Mouse (Mus musculus) lung, embryonic 15.5 days (tissue): Measurements from ENCODE around the gene Myo19. TPM values are rescaled to one million over a fixed set of nuclear protein-coding genes. Genes with fewer than 3 reads are reported as not detected.

Experiments
- ATAC-seq: fragments of 200-750 bp; cut with Nextera tagmentation; 2 replicates; pipeline ENCODE4 v1.8.0; 2017; ENCODE audit warnings: moderate number of reproducible peaks, borderline replicate concordance; ENCODE audit not compliant: low FRiP score, low TSS enrichment; ENCODE audit errors: extremely low read depth
- H3K27ac ChIP-seq: fragments of 300-500 bp; sonication (generic); 2 replicates; pipeline ENCODE4 v1.5.1; 2015; ENCODE audit warnings: moderate library complexity, mild to moderate bottlenecking, inconsistent platforms
- H3K27me3 ChIP-seq: fragments of 300-500 bp; sonication (generic); 2 replicates; pipeline ENCODE4 v1.6.1; 2015; ENCODE audit warnings: inconsistent platforms
- H3K36me3 ChIP-seq: fragments of 300-500 bp; sonication (generic); 2 replicates; pipeline ENCODE4 v1.6.1; 2015; ENCODE audit warnings: inconsistent platforms
- H3K4me1 ChIP-seq: fragments of 300-500 bp; sonication (generic); 2 replicates; pipeline ENCODE4 v1.6.1; 2015; ENCODE audit warnings: inconsistent platforms
- H3K4me2 ChIP-seq: fragments of 300-500 bp; sonication (generic); 2 replicates; pipeline ENCODE4 v1.6.1; 2015; ENCODE audit warnings: inconsistent platforms, mild to moderate bottlenecking, moderate library complexity
- H3K4me3 ChIP-seq: fragments of 300-500 bp; sonication (generic); 2 replicates; pipeline ENCODE4 v1.5.1; 2015; ENCODE audit warnings: mild to moderate bottlenecking, inconsistent platforms
- H3K9ac ChIP-seq: fragments of 300-500 bp; sonication (generic); 2 replicates; pipeline ENCODE4 v1.6.1; 2015; ENCODE audit warnings: inconsistent platforms
- H3K9me3 ChIP-seq: fragments of 300-500 bp; sonication (generic); 2 replicates; pipeline ENCODE4 v1.6.1; 2016; ENCODE audit warnings: inconsistent platforms
- WGBS: fragments of 180-500 bp; shearing (Covaris S2); methylation state at CpG from one replicate; pipeline ENCODE4 v1.1.7; 2015; 5-methylcytosine and 5-hydroxymethylcytosine counted together
- polyA plus RNA-seq: library from polyadenylated mRNA; unstranded; fragments of >200 nt; fragmentation: Nextera tagmentation; extraction: Ambion mirVana; gene quantifications from 2 replicates; pipeline ENCODE4 v1.2.1, GENCODE M21; 2015

Gene Myo19
- polyA plus RNA-seq, 1 experiment from 2014 or later, result 9.0 TPM

GRCm38 (mm10) chr11:84888025-84888424 lies 8.1 kb downstream of the Myo19 start:
- H3K36me3 ChIP-seq, result peaks cover 50% of the 10 kb centered on the region
- H3K4me1 ChIP-seq, result no peaks in the 10 kb centered on the region
- H3K4me2 ChIP-seq, result no peak overlapping the region
- no peak overlapping the region for H3K27ac ChIP-seq
- no peaks in the 10 kb centered on the region for H3K9me3 ChIP-seq
- no peak for ATAC-seq
- H3K27me3 ChIP-seq, result no peaks in the 10 kb centered on the region
- H3K9ac ChIP-seq, result no peak overlapping the region
- 95% methylated on average over 8 of the region's 8 CpGs for WGBS
- H3K4me3 ChIP-seq, result no peak overlapping the region

DNA sequence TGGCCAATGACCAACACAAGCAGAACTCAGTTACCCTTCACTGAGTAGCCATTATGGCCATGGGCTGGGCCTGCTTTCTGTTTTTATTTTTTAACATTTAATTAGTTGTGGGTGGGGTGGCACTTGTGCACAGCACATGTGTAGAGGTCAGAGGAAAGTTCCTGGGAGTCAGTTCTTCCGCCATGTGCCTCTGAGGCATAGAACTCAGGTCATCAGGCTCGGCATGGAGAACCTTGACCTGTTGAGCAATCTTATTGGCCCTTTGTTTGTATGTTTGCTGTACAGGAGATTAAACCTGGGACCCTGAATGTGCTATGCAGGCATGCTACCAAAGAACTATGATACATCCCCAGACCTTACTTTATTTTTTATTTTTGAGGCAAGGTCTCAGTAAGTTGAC lies 9.5 kb downstream of the Myo19 start:
- Histone ChIP-seq H3K27me3 (no peaks in the 10 kb centered on the region), H3K27ac (no peak overlapping the region), H3K4me2 (no peak overlapping the region), H3K36me3 (peaks cover 47% of the 10 kb centered on the region), H3K4me1 (no peaks in the 10 kb centered on the region), H3K9ac (no peak overlapping the region), H3K4me3 (no peak overlapping the region), H3K9me3 (no peaks in the 10 kb centered on the region)
- 82% methylated on average over 2 of the region's 2 CpGs for WGBS
- ATAC-seq, result no peak

- no peak for ATAC-seq
- Histone ChIP-seq H3K27me3 (no peaks in the 10 kb centered on the region), H3K9me3 (no peaks in the 10 kb centered on the region), H3K27ac (no peak overlapping the region), H3K9ac (no peak overlapping the region), H3K4me3 (no peak overlapping the region), H3K36me3 (peaks cover 49% of the 10 kb centered on the region), H3K4me2 (no peak overlapping the region), H3K4me1 (no peaks in the 10 kb centered on the region)
- 90% methylated on average over 7 of the region's 7 CpGs for WGBS
These were observed 11.8 kb downstream of the Myo19 start for GRCm38 (mm10) chr11:84891705-84892104.

- H3K4me1 ChIP-seq, result no peaks in the 10 kb centered on the region
- peaks cover 55% of the 10 kb centered on the region for H3K36me3 ChIP-seq
- WGBS, result 86% methylated on average over 15 of the region's 15 CpGs
- H3K27ac ChIP-seq, result no peak overlapping the region
- no peaks in the 10 kb centered on the region for H3K9me3 ChIP-seq
- H3K9ac ChIP-seq, result no peak overlapping the region
- no peaks in the 10 kb centered on the region for H3K27me3 ChIP-seq
- no peak overlapping the region for H3K4me2 ChIP-seq
- H3K4me3 ChIP-seq, result no peak overlapping the region
- no peak for ATAC-seq
These were observed 13.2 kb downstream of the Myo19 start for GRCm38 (mm10) chr11:84893113-84893512.

- no peak overlapping the region for H3K4me2 ChIP-seq
- H3K4me1 ChIP-seq, result no peaks in the 10 kb centered on the region
- H3K9ac ChIP-seq, result no peak overlapping the region
- no peak for ATAC-seq
- H3K27ac ChIP-seq, result no peak overlapping the region
- no peaks in the 10 kb centered on the region for H3K9me3 ChIP-seq
- no peaks in the 10 kb centered on the region for H3K27me3 ChIP-seq
- H3K4me3 ChIP-seq, result no peak overlapping the region
- H3K36me3 ChIP-seq, result peaks cover 78% of the 10 kb centered on the region
- 81% methylated on average over 9 of the region's 9 CpGs for WGBS
These were observed 24.7 kb downstream of the Myo19 start for GRCm38 (mm10) chr11:84904597-84905144.

GRCm38 (mm10) chr11:84907081-84907480 lies 27.1 kb downstream of the Myo19 start:
- Histone ChIP-seq H3K27me3 (no peaks in the 10 kb centered on the region), H3K4me2 (no peak overlapping the region), H3K27ac (no peak overlapping the region), H3K9ac (no peak overlapping the region), H3K4me1 (no peaks in the 10 kb centered on the region), H3K36me3 (peaks cover 74% of the 10 kb centered on the region), H3K9me3 (no peaks in the 10 kb centered on the region), H3K4me3 (no peak overlapping the region)
- 68% methylated on average over 3 of the region's 3 CpGs for WGBS
- ATAC-seq, result no peak

GRCm38 (mm10) chr11:84908480-84908879 lies 28.5 kb downstream of the Myo19 start:
- no peak for ATAC-seq
- no peak overlapping the region for H3K4me3 ChIP-seq
- H3K27me3 ChIP-seq, result no peaks in the 10 kb centered on the region
- no peaks in the 10 kb centered on the region for H3K9me3 ChIP-seq
- H3K4me1 ChIP-seq, result no peaks in the 10 kb centered on the region
- WGBS, result 90% methylated on average over 6 of the region's 6 CpGs
- H3K9ac ChIP-seq, result no peak overlapping the region
- no peak overlapping the region for H3K27ac ChIP-seq
- no peak overlapping the region for H3K4me2 ChIP-seq
- H3K36me3 ChIP-seq, result peaks cover 66% of the 10 kb centered on the region

DNA sequence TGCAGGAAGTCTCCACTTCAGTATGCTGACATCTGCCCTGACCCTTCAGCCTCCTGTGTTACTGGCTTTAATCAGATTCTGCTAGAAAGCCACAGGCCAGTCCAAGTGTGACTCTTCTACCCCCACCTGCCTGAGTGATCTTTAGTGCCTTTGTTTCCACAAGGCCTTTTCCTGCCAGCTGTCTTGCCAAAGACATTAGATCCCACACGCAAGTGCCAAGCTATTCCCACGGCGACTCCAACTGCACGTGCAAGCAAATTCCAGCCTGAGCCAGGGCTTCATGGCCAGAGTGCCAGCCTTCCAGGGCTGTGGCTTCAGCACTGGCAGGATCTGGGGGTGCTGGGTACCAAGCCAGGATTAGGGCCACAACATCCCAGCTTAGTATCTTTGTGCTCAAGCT lies 30.5 kb downstream of the Myo19 start:
- Histone ChIP-seq H3K27ac (no peak overlapping the region), H3K36me3 (peaks cover 56% of the 10 kb centered on the region), H3K9me3 (no peaks in the 10 kb centered on the region), H3K4me1 (peaks cover 10% of the 10 kb centered on the region), H3K4me3 (no peak overlapping the region), H3K4me2 (no peak overlapping the region), H3K27me3 (no peaks in the 10 kb centered on the region), H3K9ac (no peak overlapping the region)
- WGBS, result 84% methylated on average over 4 of the region's 4 CpGs
- ATAC-seq, result no peak

GRCm38 (mm10) chr11:84914673-84915072 lies 34.7 kb downstream of the Myo19 start:
- Histone ChIP-seq H3K27me3 (no peaks in the 10 kb centered on the region), H3K27ac (no peak overlapping the region), H3K4me2 (peak overlapping the region; percentile 58; the same call in 1 of the 2 replicates), H3K4me1 (peaks cover 11% of the 10 kb centered on the region), H3K36me3 (peaks cover 26% of the 10 kb centered on the region), H3K9ac (no peak overlapping the region), H3K9me3 (no peaks in the 10 kb centered on the region), H3K4me3 (peak overlapping the region; percentile 80; the same call in 1 of the 2 replicates)
- 81% methylated on average over 5 of the region's 5 CpGs for WGBS
- ATAC-seq, result no peak

- Histone ChIP-seq H3K4me3 (peak within 1 kb of the TSS; percentile 80), H3K27me3 (no peaks in the 10 kb centered on the region), H3K36me3 (peaks cover 14% of the 10 kb centered on the region), H3K4me1 (peaks cover 11% of the 10 kb centered on the region), H3K4me2 (peak within 1 kb of the TSS; percentile 58), H3K27ac (no peak within 1 kb of the TSS), H3K9me3 (no peaks in the 10 kb centered on the region), H3K9ac (peak within 1 kb of the TSS; percentile 70)
- WGBS, result 4% methylated on average over 34 of the region's 34 CpGs
- ATAC-seq, result peak; percentile 82; the same call in 1 of the 2 replicates
These were observed 36.2 kb downstream of the Myo19 start, which contains the start of gene Znhit3 for GRCm38 (mm10) chr11:84916053-84916702. TSS of gene Znhit3 (minus strand) at chr11:84916366.

DNA sequence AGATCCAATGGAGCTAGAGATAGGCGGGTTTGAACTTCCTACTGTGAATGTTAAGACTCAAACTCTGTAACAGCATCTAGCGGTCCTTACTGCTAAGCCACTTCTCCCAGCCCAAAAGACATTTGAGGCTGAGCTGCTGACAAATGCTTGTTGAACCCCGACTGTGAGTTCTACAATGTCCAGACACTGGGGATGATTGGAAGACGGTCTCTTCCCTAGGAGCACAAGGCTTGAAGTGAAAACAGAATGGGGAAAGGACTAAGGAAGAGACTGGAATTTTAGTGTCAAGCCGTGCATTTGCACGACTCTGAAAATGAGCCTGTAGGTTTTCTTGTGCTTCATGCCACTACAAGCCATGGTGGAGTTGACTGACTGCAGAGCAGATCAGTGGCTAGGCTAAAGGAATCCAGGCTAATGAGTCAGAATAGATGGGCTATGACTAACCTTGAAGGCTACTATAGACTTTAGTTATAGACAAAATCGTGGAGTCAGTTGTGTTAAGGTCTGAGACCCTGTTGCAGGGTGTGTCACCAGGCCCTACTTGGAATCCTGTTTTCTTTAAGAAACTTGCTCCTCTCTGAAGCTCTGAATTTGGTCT lies 36.9 kb downstream of the Myo19 start:
- ATAC-seq, result no peak
- H3K4me2 ChIP-seq, result peak overlapping the region; percentile 58
- H3K36me3 ChIP-seq, result 0 out of 2 replicates have a peak, but pooled peaks cover 9% of the 10 kb centered on the region
- peaks cover 11% of the 10 kb centered on the region for H3K4me1 ChIP-seq
- H3K27me3 ChIP-seq, result no peaks in the 10 kb centered on the region
- no peaks in the 10 kb centered on the region for H3K9me3 ChIP-seq
- peak overlapping the region; percentile 80 for H3K4me3 ChIP-seq
- peak overlapping the region; percentile 21; the same call in 1 of the 2 replicates for H3K9ac ChIP-seq
- no peak overlapping the region for H3K27ac ChIP-seq
- 59% methylated on average over 7 of the region's 7 CpGs for WGBS

GRCm38 (mm10) chr11:84918425-84918824 lies 38.5 kb downstream of the Myo19 start:
- Histone ChIP-seq H3K36me3 (no peaks in the 10 kb centered on the region), H3K4me2 (peak overlapping the region; percentile 34; the same call in 1 of the 2 replicates), H3K4me1 (peaks cover 11% of the 10 kb centered on the region), H3K4me3 (no peak overlapping the region), H3K9me3 (no peaks in the 10 kb centered on the region), H3K27me3 (no peaks in the 10 kb centered on the region), H3K9ac (no peak overlapping the region), H3K27ac (no peak overlapping the region)
- ATAC-seq, result peak; percentile 70; the same call in 1 of the 2 replicates
- WGBS, result 4% methylated on average over 16 of the region's 16 CpGs
